Mouse (Mus musculus) heart, postnatal 36 days (tissue): ENCODE results near the gene Fam81a. TPM values are rescaled to one million over a fixed set of nuclear protein-coding genes. Genes with fewer than 3 reads are reported as not detected.
A peak's percentile ranks its signal among the peaks of the same experiment; 100 is the strongest.

Experiments
- DNase-seq, 2 experiments: peaks; one replicate each; pipeline ENCODE4 v3.0.0; 2021 to 2022
- intact Hi-C: fragments of 180-260 bp; cut with DNase I; formaldehyde crosslinking; loops from one replicate; pipeline ENCODE4 v1.15.1; 2025
- total RNA-seq, 2 experiments: library from RNA; stranded (reverse); gene quantifications; 2 replicates each; pipeline ENCODE4 v1.2.3; 2021

Fam81a gene
- 10 to 100 TPM; 32.8 to 37.8 TPM for total RNA-seq

- DNase-seq = no peak
- intact Hi-C loops = loop anchor here (5.0 kb wide), 1 partner anchor 65 kb away; the partner anchor contains the start of gene Myo1e
Observed at GRCm38 (mm10) chr9:70142460-70142859, at the start of gene Fam81a. Gene Fam81a (minus strand): TSS chr9:70142560.

DNA sequence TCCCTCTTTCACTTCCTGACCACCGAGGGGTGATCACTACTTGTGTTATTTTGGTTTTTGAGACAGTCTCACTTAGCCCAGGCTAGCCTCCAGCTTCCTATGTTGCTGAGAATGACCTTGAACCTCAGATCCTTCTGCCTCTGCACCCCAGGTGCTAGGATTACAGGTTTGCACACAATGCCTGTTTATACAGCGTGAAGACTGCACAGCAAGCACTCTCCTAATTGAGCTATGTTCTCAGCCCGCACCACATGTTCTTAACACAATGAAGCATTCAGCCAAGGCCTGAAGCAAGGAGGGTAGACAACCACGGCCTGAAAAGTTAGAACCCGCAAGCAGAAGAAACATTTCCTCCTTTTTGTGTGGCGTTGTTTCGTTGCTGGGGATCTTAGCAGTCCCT lies 40.3 kb upstream of the Fam81a start:
- intact Hi-C loops = no loop called here
- no peak for DNase-seq

DNA sequence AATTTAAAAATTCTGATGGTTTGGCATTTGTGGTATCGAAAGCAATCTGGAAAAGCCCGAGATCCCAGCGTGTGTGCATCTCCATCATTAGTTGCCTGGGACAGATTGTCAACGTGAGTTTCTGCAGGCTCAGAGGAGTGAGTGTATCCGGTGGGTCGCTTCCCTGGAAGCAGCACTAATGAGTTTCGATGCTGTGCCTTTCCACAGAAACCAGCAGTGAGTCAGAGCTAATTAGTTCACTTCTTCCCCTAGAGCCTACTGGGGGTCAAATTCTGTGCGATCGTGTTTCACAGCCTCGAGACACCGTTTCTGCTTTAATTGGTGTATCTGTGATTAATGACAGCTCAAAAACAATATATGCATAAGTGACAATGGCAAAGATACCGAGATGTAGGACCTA lies 39.4 kb upstream of the Fam81a start:
- intact Hi-C loops = no loop called here

GRCm38 (mm10) chr9:70176291-70176690 lies 33.9 kb upstream of the Fam81a start:
- intact Hi-C loops = no loop called here
- DNase-seq = no peak

More for the DNA sequence above, 39.4 kb upstream of the Fam81a start:
- no peak for DNase-seq

DNA sequence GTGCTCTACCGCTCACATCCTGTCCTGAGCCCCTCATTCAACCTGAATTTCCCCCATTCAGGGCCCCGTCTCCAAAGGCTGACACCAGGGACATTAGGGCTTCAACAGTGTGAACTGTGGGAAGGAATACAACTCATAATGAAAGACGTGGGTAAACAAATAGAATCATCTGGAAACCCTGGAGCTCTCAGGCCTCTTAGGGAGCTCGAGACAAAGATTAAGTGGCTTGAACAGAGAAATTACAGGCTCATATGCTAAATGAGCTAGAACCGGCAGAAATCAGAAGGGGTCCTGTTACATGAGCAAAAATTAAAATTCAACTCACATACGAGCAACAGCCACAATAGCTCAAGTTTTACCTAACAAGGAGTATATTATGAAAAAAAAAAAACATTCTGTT lies 32.5 kb upstream of the Fam81a start:
- DNase-seq = no peak
- intact Hi-C loops = no loop called here

DNA sequence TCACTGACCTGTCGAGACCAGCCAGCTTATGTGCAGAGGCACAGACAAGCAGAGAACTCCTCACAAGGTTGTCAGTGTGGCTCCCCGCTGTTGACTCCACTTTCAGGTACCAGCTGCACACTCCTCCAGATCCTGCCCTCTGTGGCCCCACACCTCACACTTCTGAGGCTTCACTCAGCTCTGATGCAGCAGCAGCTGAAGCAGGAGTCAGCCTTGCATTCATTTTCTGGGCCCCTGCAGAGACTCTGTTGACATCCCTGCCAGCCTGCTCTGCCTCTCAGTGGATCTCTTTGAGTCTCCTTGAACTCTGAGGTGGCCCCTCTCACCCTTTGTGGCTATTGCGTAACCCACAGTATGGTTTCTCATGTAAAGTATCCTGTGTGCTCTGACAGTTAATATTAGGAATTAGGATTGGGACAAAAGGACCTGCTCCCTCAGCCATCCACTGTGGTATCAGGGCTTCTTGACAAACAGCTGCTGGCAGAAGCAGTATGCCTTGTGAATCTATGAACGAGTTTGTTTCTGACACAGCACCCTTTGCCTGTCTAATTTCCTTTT lies 32.0 kb upstream of the Fam81a start:
- no peak for DNase-seq
- intact Hi-C loops = no loop called here

DNA sequence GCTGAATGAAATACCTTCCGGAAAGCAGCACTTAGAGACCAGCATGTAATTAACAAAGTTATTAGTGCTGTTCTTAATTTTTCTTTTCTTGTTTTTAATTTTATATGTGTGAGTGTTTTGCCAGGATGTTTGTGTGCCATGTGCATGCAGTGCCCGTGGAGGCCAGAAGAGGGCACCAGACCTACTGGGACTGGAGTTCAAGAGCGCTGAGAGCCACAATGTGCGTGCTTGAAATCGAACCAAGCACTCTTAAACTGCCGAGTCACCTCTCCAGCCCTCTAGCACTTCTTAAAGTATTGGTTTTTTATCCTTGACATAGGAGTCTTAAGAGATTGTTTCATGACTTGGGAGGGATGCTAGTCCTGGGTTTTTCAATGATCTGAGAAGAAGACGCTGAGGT lies 26.6 kb upstream of the Fam81a start:
- DNase-seq = no peak
- intact Hi-C loops = no loop called here

- intact Hi-C loops = no loop called here
- DNase-seq = no peak
Observed at GRCm38 (mm10) chr9:70160071-70160470, 17.7 kb upstream of the Fam81a start.

- intact Hi-C loops = no loop called here
- DNase-seq = no peak
Observed at GRCm38 (mm10) chr9:70147618-70148017, 5.3 kb upstream of the Fam81a start.

- intact Hi-C loops = no loop called here
Observed at GRCm38 (mm10) chr9:70145426-70145825, 3.1 kb upstream of the Fam81a start.

DNA sequence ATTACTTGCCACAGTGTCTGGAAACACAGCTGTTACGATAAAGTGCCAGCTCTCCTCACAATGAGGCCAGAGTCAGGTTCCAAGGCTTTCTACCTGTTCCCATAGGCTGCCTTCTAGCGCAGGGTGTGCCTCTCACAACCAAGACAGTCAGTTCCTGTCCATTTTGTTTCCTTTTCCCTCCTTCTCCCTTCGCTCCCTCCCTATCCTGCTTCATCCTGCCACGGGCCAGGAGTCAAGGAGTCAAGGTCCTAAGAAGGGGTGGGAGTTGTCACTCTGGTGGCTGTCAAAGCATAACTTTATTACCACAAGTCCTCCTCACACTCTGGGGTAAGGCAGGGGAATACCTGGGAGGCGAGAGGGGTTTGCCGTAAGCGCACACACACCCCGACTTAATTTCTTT lies 966 bp upstream of the Fam81a start:
- intact Hi-C loops = loop anchor here (5.0 kb wide), 1 partner anchor 64 kb away; the partner anchor contains the start of gene Myo1e
- DNase-seq = no peak

More at GRCm38 (mm10) chr9:70145426-70145825, 3.1 kb upstream of the Fam81a start:
- no peak for DNase-seq

DNA sequence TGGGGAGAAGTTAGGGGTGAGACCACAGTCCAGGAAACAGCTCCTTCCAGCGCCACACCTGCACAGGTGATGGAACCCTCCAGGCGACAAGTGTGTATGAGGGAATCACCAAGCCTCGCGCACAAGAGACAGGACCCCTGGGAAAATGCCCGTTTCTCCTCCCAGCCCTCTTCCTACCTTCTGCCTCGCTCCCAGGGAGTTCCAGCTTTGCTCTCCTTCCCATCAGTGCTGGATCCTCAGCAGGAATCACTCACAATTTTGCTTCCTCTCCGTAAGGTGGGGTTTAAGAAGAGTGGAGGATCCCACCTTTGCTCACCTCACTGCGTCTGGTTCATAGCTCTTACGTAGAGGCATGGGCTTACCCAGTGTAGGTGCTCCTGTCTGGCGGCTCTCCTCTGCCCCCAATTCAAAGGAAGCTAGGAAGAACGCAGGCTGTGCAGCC lies 454 bp downstream of the Fam81a start:
- intact Hi-C loops = loop anchor here (5.0 kb wide), 1 partner anchor 65 kb away; the partner anchor contains the start of gene Myo1e
- DNase-seq = no peak

DNA sequence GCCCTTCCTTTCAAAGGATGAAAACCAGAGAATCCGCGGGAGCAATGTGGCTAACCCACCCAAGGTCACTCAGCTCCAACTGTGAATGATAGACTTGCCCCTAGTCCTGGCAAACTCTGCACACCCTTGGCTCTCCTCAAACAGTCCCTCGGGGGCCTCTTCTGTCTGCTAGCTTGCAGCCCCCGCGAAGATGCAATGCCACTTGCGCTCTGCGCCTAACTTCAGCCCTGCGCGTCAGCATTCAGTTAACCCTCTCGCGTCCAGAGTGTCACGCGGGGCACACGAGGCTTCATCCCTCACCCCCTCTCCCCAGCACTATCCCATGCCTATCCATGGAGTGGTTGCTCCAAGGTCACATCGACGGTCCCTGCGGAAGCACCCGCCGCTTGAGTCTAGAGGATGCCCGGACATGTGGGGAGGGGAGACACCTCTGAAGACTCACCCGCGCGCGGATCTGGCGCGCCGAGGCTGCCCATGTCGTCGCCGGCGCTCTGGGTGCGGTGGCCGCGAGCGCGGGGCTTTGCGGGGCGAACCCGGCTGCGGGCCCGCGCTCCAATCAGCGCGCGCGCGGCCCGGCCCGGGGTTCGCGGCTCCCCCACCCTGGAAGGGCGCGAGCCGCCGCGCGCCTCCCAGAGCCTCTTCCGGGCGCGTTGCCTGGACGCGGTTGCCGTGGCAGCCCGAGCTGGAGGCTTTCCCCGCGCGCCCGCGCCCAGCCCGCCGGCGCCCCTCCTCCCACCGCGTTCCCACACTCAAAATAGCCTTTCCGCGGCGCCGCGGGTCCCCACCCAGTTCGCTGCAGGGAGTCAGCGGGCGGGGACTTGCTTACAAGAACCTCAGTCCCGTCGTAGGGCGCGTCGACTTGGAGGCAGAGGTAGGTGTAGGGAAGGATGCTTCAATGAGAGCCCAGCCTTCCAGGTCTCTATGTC lies 1.2 kb downstream of the Fam81a start:
- peak; percentile 72 to 75 for DNase-seq
- intact Hi-C loops = loop anchor here (5.0 kb wide), 1 partner anchor 66 kb away; the partner anchor contains the start of gene Myo1e

DNA sequence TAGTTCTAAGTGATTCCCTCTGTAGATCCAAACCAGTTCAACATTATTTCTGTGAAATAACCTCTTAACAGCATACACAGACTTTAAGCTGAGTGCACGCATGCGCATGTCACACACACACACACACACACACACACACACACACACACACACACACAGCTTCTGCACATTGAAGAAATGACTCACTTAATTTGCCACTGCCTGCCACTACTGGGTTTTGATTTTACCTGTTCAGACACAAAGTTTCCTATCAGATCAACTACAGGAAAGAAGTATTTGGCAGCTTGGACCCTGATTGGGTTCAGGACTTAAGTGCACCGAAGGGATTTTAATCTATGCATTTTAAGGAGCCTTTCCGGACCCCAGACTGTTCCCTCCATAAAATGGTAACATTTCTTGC lies 2.0 kb downstream of the Fam81a start:
- intact Hi-C loops = loop anchor here (5.0 kb wide), 1 partner anchor 67 kb away; the partner anchor contains the start of gene Myo1e
- no peak for DNase-seq

DNA sequence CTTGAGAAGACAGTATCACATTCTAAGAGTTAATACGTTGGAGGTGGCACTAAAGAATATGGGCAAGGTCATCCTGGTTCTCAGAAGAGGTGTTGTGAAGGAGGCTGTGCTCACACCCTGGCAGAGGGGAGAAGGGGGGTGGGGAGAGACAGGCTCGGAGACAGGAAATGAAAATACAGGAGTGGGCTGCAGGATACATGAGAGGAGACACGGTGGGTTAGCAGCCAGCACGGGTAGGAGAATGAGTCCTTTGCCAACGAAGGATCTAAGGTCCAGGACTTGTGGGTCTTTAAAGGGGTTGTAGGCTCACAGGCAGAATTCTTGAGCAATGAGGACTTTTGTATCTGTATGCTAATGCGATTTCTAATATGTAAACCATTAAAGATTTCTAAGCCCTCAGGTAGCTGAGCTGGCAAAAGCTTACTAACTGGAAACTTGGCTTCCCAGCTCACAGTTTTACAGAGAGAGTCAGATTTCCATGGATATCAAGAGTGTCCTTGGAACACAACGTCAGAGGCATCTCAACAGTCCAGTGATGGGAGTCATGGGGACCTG lies 3.0 kb downstream of the Fam81a start:
- DNase-seq = no peak
- intact Hi-C loops = loop anchor here (5.0 kb wide), 1 partner anchor 1483 kb away; no protein-coding TSS in a partner anchor

DNA sequence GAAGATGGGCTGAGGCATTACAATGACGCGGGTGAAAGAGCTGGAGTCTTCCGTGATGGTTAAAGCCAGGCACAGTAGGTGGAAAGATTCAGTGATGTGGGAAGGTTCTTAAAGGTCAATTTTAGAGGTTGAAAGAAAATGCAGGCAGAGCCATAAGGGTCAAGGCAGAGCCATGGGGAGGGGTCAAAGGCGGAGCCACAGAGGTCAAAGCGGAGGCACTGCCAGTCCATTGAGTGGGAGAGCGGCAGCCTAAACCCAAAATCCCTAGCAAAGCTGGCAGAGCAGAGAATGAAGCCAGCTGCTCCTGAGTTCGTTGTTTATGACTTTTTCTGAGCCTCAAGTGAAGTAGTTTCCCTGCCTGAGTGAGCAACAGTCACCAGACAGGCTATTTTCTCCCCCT lies 3.8 kb downstream of the Fam81a start:
- intact Hi-C loops = loop anchor here (5.0 kb wide), 1 partner anchor 1484 kb away; no protein-coding TSS in a partner anchor
- DNase-seq = no peak

DNA sequence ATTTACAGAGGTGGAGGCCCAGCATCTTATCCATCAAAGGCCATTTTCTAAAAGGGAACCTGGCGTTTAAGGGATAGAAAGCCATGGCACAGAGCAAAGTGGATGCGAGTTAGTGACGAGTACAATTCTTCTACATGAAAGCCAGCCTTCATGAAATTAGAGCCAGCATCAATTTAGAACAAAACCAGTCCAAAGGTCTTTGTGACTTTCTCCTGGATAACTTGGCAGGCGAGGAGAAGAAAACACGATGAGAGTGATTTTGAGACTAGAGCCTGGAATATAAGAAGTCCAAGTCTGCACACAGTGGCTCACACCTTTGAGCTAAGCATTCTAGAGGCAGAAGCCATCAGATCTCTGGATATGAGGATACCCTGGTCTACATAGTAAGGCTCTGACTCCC lies 4.4 kb downstream of the Fam81a start:
- intact Hi-C loops = loop anchor here (5.0 kb wide), 1 partner anchor 1484 kb away; no protein-coding TSS in a partner anchor
- DNase-seq = no peak

DNA sequence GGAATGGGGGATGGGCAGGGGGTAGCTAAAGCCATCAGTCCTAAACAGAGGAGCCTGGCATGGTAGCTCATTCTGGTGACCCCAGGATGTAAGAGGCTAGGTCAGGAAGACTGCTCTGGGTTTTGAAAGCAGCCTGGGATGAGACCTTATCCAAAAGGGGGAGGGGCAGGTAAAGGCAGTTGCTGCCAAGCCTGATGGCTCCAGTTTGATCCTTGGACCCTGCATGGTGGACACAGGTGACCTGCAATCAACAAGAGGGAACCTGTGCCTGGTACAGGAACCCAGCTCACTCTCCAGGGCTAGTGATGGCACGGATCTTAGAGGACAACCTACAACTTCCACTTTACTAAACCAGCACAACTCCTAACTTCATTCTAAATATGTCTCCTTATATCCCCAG lies 7.2 kb downstream of the Fam81a start:
- DNase-seq = no peak
- intact Hi-C loops = loop anchor here (5.0 kb wide), 1 partner anchor 1487 kb away; no protein-coding TSS in a partner anchor

DNA sequence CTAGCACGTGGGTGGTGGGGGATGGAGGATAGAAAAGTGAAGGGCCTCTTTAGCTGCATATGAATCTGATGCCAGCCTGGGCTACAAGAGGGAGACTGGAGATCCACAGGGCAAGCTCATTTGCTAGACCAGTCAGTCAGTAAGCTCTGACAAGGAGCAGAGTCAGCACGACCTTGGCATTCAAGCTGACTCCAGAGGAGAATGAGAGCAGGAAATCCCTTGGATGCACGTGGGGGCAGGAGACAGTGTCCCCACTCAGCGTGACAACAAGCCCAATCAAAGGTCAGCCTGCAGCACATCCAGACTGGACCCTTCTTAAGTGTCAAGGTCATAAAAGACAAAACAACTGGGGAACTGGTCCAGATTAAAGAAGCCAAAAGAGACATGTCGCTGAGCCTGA lies 7.6 kb downstream of the Fam81a start:
- DNase-seq = no peak
- intact Hi-C loops = loop anchor here (5.0 kb wide), 1 partner anchor 1488 kb away; no protein-coding TSS in a partner anchor

- intact Hi-C loops = no loop called here
- no peak for DNase-seq
Observed at GRCm38 (mm10) chr9:70134215-70134614, 8.1 kb downstream of the Fam81a start.

DNA sequence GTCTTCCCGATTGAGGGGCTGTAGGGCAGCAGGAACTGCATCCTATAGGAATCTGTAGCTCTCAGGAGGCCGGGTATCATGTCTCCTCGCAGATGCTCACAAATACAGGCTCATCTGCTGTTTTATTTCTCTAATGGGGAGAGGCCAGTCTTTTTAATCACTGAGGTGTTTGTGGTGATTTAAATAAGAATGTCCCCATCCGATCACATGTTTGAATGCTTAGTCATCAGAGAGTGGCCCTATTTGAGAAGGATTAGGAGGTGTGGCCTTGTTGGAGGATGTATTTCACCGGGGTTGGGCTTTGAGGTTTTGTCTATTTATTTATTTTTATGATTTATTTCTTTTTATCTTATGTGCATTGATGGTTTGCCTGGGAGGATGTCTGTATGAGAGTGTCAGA lies 11.6 kb downstream of the Fam81a start:
- intact Hi-C loops = no loop called here
- no peak for DNase-seq
